In genomic region chr4:134533421-134533820, GRCm38 (mm10) we compare ENCODE assay signal across 9 mouse cellular contexts. TPM values are rescaled to one million over a fixed set of nuclear protein-coding genes. Genes with fewer than 3 reads are reported as not detected.
A peak's percentile ranks its signal among the peaks of the same experiment; 100 is the strongest.
DNase-seq lines count a peak whose midpoint lies in the region; ATAC-seq and TF ChIP-seq lines count a peak whose summit lies in the region.
"Had no signal": no experiment of that assay in that cellular context is flagged by ENCODE, and none has a peak within 500 bp of the region (broad histone marks: within the 10 kb centered on the region; RNA-seq: fewer than 3 reads in every experiment).

No protein-coding gene starts in this region.

- peak overlapping the region; percentile 88 for H3K4me2 ChIP-seq in lung, embryonic 14.5 days
- H3K4me2 ChIP-seq in forebrain, embryonic 12.5 days, result peak overlapping the region; percentile 98
- peak overlapping the region; percentile 96 for H3K4me2 ChIP-seq in neural tube, embryonic 13.5 days

- H3K27me3 ChIP-seq in lung, embryonic 14.5 days (ENCODE audit: insufficient read depth, low read length), result no peaks in the 10 kb centered on the region
- H3K27me3 ChIP-seq in forebrain, embryonic 12.5 days, result no peaks in the 10 kb centered on the region
- no peaks in the 10 kb centered on the region for H3K27me3 ChIP-seq in limb, embryonic 10.5 days (ENCODE audit: low read depth, poor library complexity, severe bottlenecking)
- no peaks in the 10 kb centered on the region for H3K27me3 ChIP-seq in neural tube, embryonic 13.5 days

- no peak for ATAC-seq in lung, embryonic 14.5 days (ENCODE audit: insufficient read depth)
- no peak for ATAC-seq in forebrain, embryonic 12.5 days (ENCODE audit: low FRiP score)
- no peak for ATAC-seq in neural tube, embryonic 13.5 days (ENCODE audit: low read depth)

- WGBS in lung, embryonic 14.5 days, result 78% methylated on average over 4 of the region's 4 CpGs
- WGBS in forebrain, embryonic 12.5 days, result 84% methylated on average over 4 of the region's 4 CpGs
- 90% methylated on average over 4 of the region's 4 CpGs for WGBS in limb, embryonic 10.5 days
- WGBS in neural tube, embryonic 13.5 days, result 87% methylated on average over 4 of the region's 4 CpGs

- TF ChIP-seq CTCF in lung, embryonic 14.5 days (IDR thresholded peaks at IDR 0.05; ENCODE audit: low read depth), result no peak

- no peak overlapping the region for H3K27ac ChIP-seq in lung, embryonic 14.5 days (ENCODE audit: low read depth)
- H3K27ac ChIP-seq in forebrain, embryonic 12.5 days, result no peak overlapping the region
- H3K27ac ChIP-seq in limb, embryonic 10.5 days, result 0 out of 2 replicates have a peak overlapping the region, but pooled peaks have one; percentile 88
- H3K27ac ChIP-seq in neural tube, embryonic 13.5 days (replicated peaks), result no peak overlapping the region

- peaks cover 34% of the 10 kb centered on the region for H3K36me3 ChIP-seq in lung, embryonic 14.5 days (ENCODE audit: insufficient read depth)
- peaks cover 33% of the 10 kb centered on the region for H3K36me3 ChIP-seq in forebrain, embryonic 12.5 days (replicated peaks)
- peaks cover 36% of the 10 kb centered on the region for H3K36me3 ChIP-seq in limb, embryonic 10.5 days
- peaks cover 44% of the 10 kb centered on the region for H3K36me3 ChIP-seq in neural tube, embryonic 13.5 days

- peak overlapping the region; percentile 94; the same call in 1 of the 2 replicates for H3K4me3 ChIP-seq in lung, embryonic 14.5 days (ENCODE audit: low read depth, low read length)
- H3K4me3 ChIP-seq in forebrain, embryonic 12.5 days (replicated peaks), result peak overlapping the region; percentile 94; the same call in 1 of the 2 replicates
- peak overlapping the region; percentile 95 for H3K4me3 ChIP-seq in limb, embryonic 10.5 days
- H3K4me3 ChIP-seq in neural tube, embryonic 13.5 days, result peak overlapping the region; percentile 98

- H3K9me3 ChIP-seq in lung, embryonic 14.5 days (ENCODE audit: low read depth, low read length), result no peaks in the 10 kb centered on the region
- H3K9me3 ChIP-seq in forebrain, embryonic 12.5 days, result no peaks in the 10 kb centered on the region
- no peaks in the 10 kb centered on the region for H3K9me3 ChIP-seq in limb, embryonic 10.5 days (replicated peaks)
- H3K9me3 ChIP-seq in neural tube, embryonic 13.5 days, result no peaks in the 10 kb centered on the region

- H3K9ac ChIP-seq in lung, embryonic 14.5 days, result peak overlapping the region; percentile 75; the same call in 1 of the 2 replicates
- H3K9ac ChIP-seq in forebrain, embryonic 12.5 days, result peak overlapping the region; percentile 91; the same call in 1 of the 2 replicates
- peak overlapping the region; percentile 91 for H3K9ac ChIP-seq in neural tube, embryonic 13.5 days

- DNase-seq in lung, embryonic 14.5 days, result no peak
- no peak for DNase-seq in lung, postnatal 14 days
- DNase-seq in limb, embryonic 10.5 days (ENCODE audit: low spot score), result no peak
- no peak for DNase-seq in cerebellum, postnatal 36 days
- DNase-seq in adrenal gland, postnatal 14 days, result no peak
- DNase-seq: cerebellum, adult 8-10 months; kidney, postnatal 25 days had no signal

- H3K4me1 ChIP-seq in lung, embryonic 14.5 days (ENCODE audit: insufficient read depth), result no peaks in the 10 kb centered on the region
- peaks cover 20% of the 10 kb centered on the region for H3K4me1 ChIP-seq in forebrain, embryonic 12.5 days
- H3K4me1 ChIP-seq in limb, embryonic 10.5 days, result peaks cover 29% of the 10 kb centered on the region
- peaks cover 32% of the 10 kb centered on the region for H3K4me1 ChIP-seq in neural tube, embryonic 13.5 days (replicated peaks)

RNA-seq across cellular contexts. Expression of gene Mtfr1l, which starts 1.8 kb away (rescaled TPM):
- 119 and 125 TPM in 2 replicates for polyA plus RNA-seq in lung, embryonic 14.5 days (2014; fragmentation: Nextera tagmentation; extraction: Ambion mirVana)
- 125 and 129 TPM in 2 replicates for polyA plus RNA-seq in forebrain, embryonic 12.5 days (2016; fragmentation: Nextera tagmentation; extraction: Ambion mirVana)
- polyA plus RNA-seq in limb, embryonic 10.5 days (2016; fragmentation: Nextera tagmentation; extraction: Ambion mirVana), result 104 and 109 TPM in 2 replicates
- 165 and 172 TPM in 2 replicates for polyA plus RNA-seq in neural tube, embryonic 13.5 days (2015; fragmentation: Nextera tagmentation; extraction: Ambion mirVana)
- total RNA-seq in adrenal gland, postnatal 14 days (2021), result 103 and 113 TPM in 2 replicates

RNA-seq across cellular contexts. Expression of gene Selenon, which starts 18.5 kb away (rescaled TPM):
- polyA plus RNA-seq in lung, embryonic 14.5 days (2014; fragmentation: Nextera tagmentation; extraction: Ambion mirVana), result 49.5 and 62.0 TPM in 2 replicates
- polyA plus RNA-seq in forebrain, embryonic 12.5 days (2016; fragmentation: Nextera tagmentation; extraction: Ambion mirVana), result 9.3 and 14.8 TPM in 2 replicates
- polyA plus RNA-seq in limb, embryonic 10.5 days (2016; fragmentation: Nextera tagmentation; extraction: Ambion mirVana), result 10.9 and 13.4 TPM in 2 replicates
- polyA plus RNA-seq in neural tube, embryonic 13.5 days (2015; fragmentation: Nextera tagmentation; extraction: Ambion mirVana), result 11.3 and 17.1 TPM in 2 replicates
- total RNA-seq in adrenal gland, postnatal 14 days (2021), result 30.2 and 32.3 TPM in 2 replicates

RNA-seq across cellular contexts. Expression of gene Aunip, which starts 22.6 kb away (rescaled TPM):
- polyA plus RNA-seq in lung, embryonic 14.5 days (2014; fragmentation: Nextera tagmentation; extraction: Ambion mirVana), result 9.6 and 10.7 TPM in 2 replicates
- 14.1 and 15.4 TPM in 2 replicates for polyA plus RNA-seq in forebrain, embryonic 12.5 days (2016; fragmentation: Nextera tagmentation; extraction: Ambion mirVana)
- 21.9 and 29.6 TPM in 2 replicates for polyA plus RNA-seq in limb, embryonic 10.5 days (2016; fragmentation: Nextera tagmentation; extraction: Ambion mirVana)
- polyA plus RNA-seq in neural tube, embryonic 13.5 days (2015; fragmentation: Nextera tagmentation; extraction: Ambion mirVana), result 2.3 TPM in 2 replicates
- 1.8 and 3.0 TPM in 2 replicates for total RNA-seq in adrenal gland, postnatal 14 days (2021)

RNA-seq across cellular contexts. Expression of gene Paqr7, which starts 36.9 kb away (rescaled TPM):
- polyA plus RNA-seq in lung, embryonic 14.5 days (2014; fragmentation: Nextera tagmentation; extraction: Ambion mirVana), result 1.1 TPM in 2 replicates
- polyA plus RNA-seq in forebrain, embryonic 12.5 days (2016; fragmentation: Nextera tagmentation; extraction: Ambion mirVana), result 3.8 and 4.9 TPM in 2 replicates
- 1.2 TPM in 2 replicates for polyA plus RNA-seq in limb, embryonic 10.5 days (2016; fragmentation: Nextera tagmentation; extraction: Ambion mirVana)
- 19.5 and 23.3 TPM in 2 replicates for polyA plus RNA-seq in neural tube, embryonic 13.5 days (2015; fragmentation: Nextera tagmentation; extraction: Ambion mirVana)
- 25.9 and 32.2 TPM in 2 replicates for total RNA-seq in adrenal gland, postnatal 14 days (2021)
